Mouse (Mus musculus): Measurements from ENCODE around the gene Tagln2.
A peak's percentile ranks its signal among the peaks of the same experiment; 100 is the strongest.

Gene Tagln2

GRCm38 (mm10) chr1:172481111-172481510 lies 18.7 kb upstream of the Tagln2 start:
- no peak for DNase-seq (ENCODE audit: low read depth, low spot score)

- DNase-seq (ENCODE audit: low read depth, low spot score) = peak; percentile 89
Observed at GRCm38 (mm10) chr1:172481540-172482280, 18.1 kb upstream of the Tagln2 start, which contains the start of gene Igsf9. Gene Igsf9 (plus strand): TSS chr1:172481788.

- DNase-seq (ENCODE audit: low read depth, low spot score) = no peak
Observed at GRCm38 (mm10) chr1:172482518-172483360, 17.1 kb upstream of the Tagln2 start.

- no peak for DNase-seq (ENCODE audit: low read depth, low spot score)
Observed at GRCm38 (mm10) chr1:172483361-172483660, 16.5 kb upstream of the Tagln2 start.

GRCm38 (mm10) chr1:172484236-172484635 lies 15.6 kb upstream of the Tagln2 start:
- no peak for DNase-seq (ENCODE audit: low read depth, low spot score)

- DNase-seq (ENCODE audit: low read depth, low spot score) = no peak
Observed at GRCm38 (mm10) chr1:172484671-172485070, 15.2 kb upstream of the Tagln2 start.

- DNase-seq (ENCODE audit: low read depth, low spot score) = no peak
Observed at GRCm38 (mm10) chr1:172485821-172486220, 14.0 kb upstream of the Tagln2 start.

GRCm38 (mm10) chr1:172486236-172486635 lies 13.6 kb upstream of the Tagln2 start:
- DNase-seq (ENCODE audit: low read depth, low spot score) = no peak

GRCm38 (mm10) chr1:172486651-172487050 lies 13.2 kb upstream of the Tagln2 start:
- DNase-seq (ENCODE audit: low read depth, low spot score) = no peak

- DNase-seq (ENCODE audit: low read depth, low spot score) = no peak
Observed at GRCm38 (mm10) chr1:172487859-172488258, 12.0 kb upstream of the Tagln2 start.

- no peak for DNase-seq (ENCODE audit: low read depth, low spot score)
Observed at GRCm38 (mm10) chr1:172488831-172489230, 11.0 kb upstream of the Tagln2 start.

GRCm38 (mm10) chr1:172489585-172490250 lies 10.1 kb upstream of the Tagln2 start:
- no peak for DNase-seq (ENCODE audit: low read depth, low spot score)

GRCm38 (mm10) chr1:172490261-172490661 lies 9.6 kb upstream of the Tagln2 start:
- peak; percentile 55 for DNase-seq (ENCODE audit: low read depth, low spot score)

- no peak for DNase-seq (ENCODE audit: low read depth, low spot score)
Observed at GRCm38 (mm10) chr1:172492047-172492446, 7.8 kb upstream of the Tagln2 start.

GRCm38 (mm10) chr1:172493516-172493915 lies 6.3 kb upstream of the Tagln2 start:
- no peak for DNase-seq (ENCODE audit: low read depth, low spot score)

GRCm38 (mm10) chr1:172496030-172496429 lies 3.8 kb upstream of the Tagln2 start:
- DNase-seq (ENCODE audit: low read depth, low spot score) = no peak

- DNase-seq (ENCODE audit: low read depth, low spot score) = no peak
Observed at GRCm38 (mm10) chr1:172497428-172497827, 2.4 kb upstream of the Tagln2 start.

- DNase-seq (ENCODE audit: low read depth, low spot score) = no peak
Observed at GRCm38 (mm10) chr1:172500451-172501370, 864 bp downstream of the Tagln2 start.

GRCm38 (mm10) chr1:172501371-172502144 lies 1.7 kb downstream of the Tagln2 start:
- no peak for DNase-seq (ENCODE audit: low read depth, low spot score)
